Mouse (Mus musculus) c-Kit-positive CD71-positive TER-119-positive erythroid progenitor cells, embryonic 14.5 days (primary cell): ENCODE data around the gene Atf3.

Experiments used
- DNase-seq: peaks from one replicate; pipeline ENCODE4 v3.0.0-alpha.2; 2013; ENCODE audit warnings: low spot score

Atf3 gene

GRCm38 (mm10) chr1:191192213-191192612 is 25.6 kb downstream of the Atf3 start:
- no peak for DNase-seq

- no peak for DNase-seq
Measured at GRCm38 (mm10) chr1:191189671-191190372, 28.0 kb downstream of the Atf3 start.

- no peak for DNase-seq
Measured at GRCm38 (mm10) chr1:191186386-191186770, 31.5 kb downstream of the Atf3 start.

- DNase-seq: no peak
Measured at GRCm38 (mm10) chr1:191185761-191186385, 32.0 kb downstream of the Atf3 start.

- DNase-seq: no peak
Measured at GRCm38 (mm10) chr1:191184841-191185251, 33.0 kb downstream of the Atf3 start.

GRCm38 (mm10) chr1:191184066-191184815 is 33.6 kb downstream of the Atf3 start:
- no peak for DNase-seq

- peak; percentile 73 for DNase-seq
Measured at GRCm38 (mm10) chr1:191183163-191184065, 34.4 kb downstream of the Atf3 start.

- DNase-seq: no peak
Measured at GRCm38 (mm10) chr1:191182431-191183162, 35.2 kb downstream of the Atf3 start.

- no peak for DNase-seq
Measured at GRCm38 (mm10) chr1:191181469-191182259, 36.2 kb downstream of the Atf3 start.

- no peak for DNase-seq
Measured at GRCm38 (mm10) chr1:191180397-191180796, 37.4 kb downstream of the Atf3 start.

GRCm38 (mm10) chr1:191179846-191180245 is 38.0 kb downstream of the Atf3 start:
- DNase-seq: no peak

GRCm38 (mm10) chr1:191178511-191179188 is 39.2 kb downstream of the Atf3 start:
- no peak for DNase-seq

- DNase-seq: no peak
Measured at GRCm38 (mm10) chr1:191176887-191177286, 41.0 kb downstream of the Atf3 start.

- DNase-seq: no peak
Measured at GRCm38 (mm10) chr1:191172487-191172886, 45.4 kb downstream of the Atf3 start.

- DNase-seq: no peak
Measured at GRCm38 (mm10) chr1:191170444-191170843, 47.4 kb downstream of the Atf3 start.

- no peak for DNase-seq
Measured at GRCm38 (mm10) chr1:191166189-191166588, 51.6 kb downstream of the Atf3 start.

GRCm38 (mm10) chr1:191164717-191165116 is 53.1 kb downstream of the Atf3 start, which contains the start of gene Fam71a:
Fam71a (minus strand) TSS chr1:191164817.
- DNase-seq: no peak

GRCm38 (mm10) chr1:191154314-191154713 is 63.5 kb downstream of the Atf3 start:
- no peak for DNase-seq

- DNase-seq: peak; percentile 21
Measured at GRCm38 (mm10) chr1:191153052-191153451, 64.8 kb downstream of the Atf3 start.
